Mouse (Mus musculus) E14TG2a.4 (cell line): ENCODE data around the gene Bid.
"Not testable (repeated sequence)": the region's sequence is repeated elsewhere in the genome, so short reads cannot be mapped to it uniquely, and the experiment has no call there.

ENCODE experiments used
- CTCF ChIP-seq: conservative IDR thresholded peaks from 2 replicates; pipeline ENCODE4 v1.5.1; 2014; ENCODE audit warnings: low read length
- POU5F1 ChIP-seq: IDR thresholded peaks from 2 replicates; pipeline ENCODE4 v1.6.1; 2014; ENCODE audit warnings: low read length, borderline replicate concordance

DNA sequence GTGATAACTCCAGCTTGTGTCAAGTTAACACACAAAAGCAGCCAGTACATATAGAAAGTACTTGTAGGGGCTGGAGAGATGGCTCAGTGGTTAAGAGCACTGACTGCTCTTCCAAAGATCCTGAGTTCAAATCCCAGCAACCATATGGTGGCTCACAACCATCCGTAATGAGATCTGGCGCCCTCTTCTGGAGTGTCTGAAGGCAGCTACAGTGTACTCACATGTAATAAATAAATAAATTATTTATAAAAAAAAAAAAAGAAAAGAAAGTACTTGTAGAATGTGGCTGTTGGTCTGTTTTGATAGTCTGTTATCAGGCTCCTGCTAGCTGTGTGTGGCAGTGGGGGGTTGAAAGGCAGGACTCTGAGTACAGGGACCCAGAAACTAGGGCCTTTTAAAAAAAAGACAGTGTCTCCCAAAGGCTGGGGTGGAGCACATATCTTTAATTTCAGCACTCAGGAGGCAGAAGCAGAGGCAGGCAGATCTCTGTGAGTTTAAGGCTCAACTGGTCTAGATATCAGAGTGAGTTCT, 8.2 kb upstream of the Bid start:
- not testable (repeated sequence) for TF ChIP-seq CTCF, POU5F1
